Mouse (Mus musculus): ENCODE results near the gene Nanos1.

Nanos1 gene

DNA sequence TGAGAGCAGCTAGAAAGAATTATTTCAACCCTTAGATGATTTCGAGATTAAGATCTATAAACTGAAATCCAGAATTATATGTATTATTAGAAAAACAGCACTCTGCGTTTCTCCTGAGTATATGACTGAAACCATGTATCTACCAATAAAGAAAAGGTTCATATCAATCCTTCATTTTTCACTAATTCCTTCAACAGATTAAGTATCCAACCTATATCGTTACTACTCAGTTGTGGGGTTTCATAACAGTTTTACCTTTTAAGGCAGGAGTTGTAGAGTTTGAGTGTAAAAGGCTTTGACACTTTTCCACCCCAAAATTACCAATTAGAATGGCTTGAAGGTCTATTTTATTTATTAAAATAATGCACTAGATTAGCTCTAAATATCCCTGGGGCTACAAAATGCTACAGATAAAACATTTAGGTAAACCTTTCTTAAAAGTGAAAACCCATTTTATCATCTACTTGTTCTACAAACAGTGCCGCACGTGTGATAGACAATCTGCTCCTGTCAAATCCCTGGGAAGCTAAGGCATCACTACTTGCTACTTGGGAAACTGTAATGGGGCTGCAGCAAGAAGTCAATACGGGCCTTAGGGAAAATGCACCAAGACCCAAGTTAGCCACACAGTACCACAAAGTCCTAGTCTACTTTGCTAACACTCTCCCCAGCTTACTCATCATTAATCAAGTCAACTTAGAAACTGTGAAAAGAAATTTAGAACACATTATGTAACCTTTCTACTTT, 32.6 kb downstream of the Nanos1 start:
- DNase-seq (ENCODE audit: low read depth, low spot score): peak; percentile 35

GRCm38 (mm10) chr19:60789452-60789851, 33.7 kb downstream of the Nanos1 start:
- no peak for DNase-seq (ENCODE audit: low read depth, low spot score)

DNA sequence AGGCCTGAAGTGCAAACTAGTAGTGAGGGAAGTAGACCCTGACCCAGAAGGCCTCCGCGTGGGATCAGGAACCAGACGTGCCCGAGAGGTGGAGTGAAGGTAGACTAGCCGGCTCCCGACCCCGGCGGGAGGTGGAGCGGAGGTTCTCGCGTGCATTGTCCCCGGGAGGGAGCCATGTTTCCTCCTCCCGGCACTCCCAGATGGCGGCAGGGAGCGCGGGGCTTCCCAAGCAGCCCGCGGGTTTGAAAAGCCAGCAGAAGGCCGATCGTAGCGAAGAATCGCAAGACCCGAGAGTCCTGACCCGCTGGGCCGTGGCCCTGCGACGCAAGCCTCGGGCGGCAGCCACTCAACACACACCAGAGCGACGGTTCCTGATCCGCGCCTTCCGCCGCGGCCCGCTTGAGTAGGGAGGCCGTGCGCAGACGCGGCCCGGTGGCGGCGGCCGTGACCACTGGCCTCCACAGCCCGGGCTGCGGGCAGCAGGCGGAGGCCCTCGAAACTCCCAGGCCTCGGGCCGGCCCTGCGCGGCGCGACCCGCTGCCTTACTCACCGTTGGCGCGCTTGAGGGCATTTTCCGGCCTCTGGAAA, 34.2 kb downstream of the Nanos1 start:
- DNase-seq (ENCODE audit: low read depth, low spot score): peak; percentile 72

- DNase-seq (ENCODE audit: low read depth, low spot score): peak; percentile 97
These were observed 34.9 kb downstream of the Nanos1 start, which contains the start of gene Eif3a for GRCm38 (mm10) chr19:60790551-60791161. TSS of gene Eif3a (minus strand) at chr19:60790658.

- DNase-seq (ENCODE audit: low read depth, low spot score): no peak
These were observed 35.4 kb downstream of the Nanos1 start for GRCm38 (mm10) chr19:60791164-60791563.

- DNase-seq (ENCODE audit: low read depth, low spot score): no peak
These were observed 37.5 kb downstream of the Nanos1 start for GRCm38 (mm10) chr19:60793170-60793707.

DNA sequence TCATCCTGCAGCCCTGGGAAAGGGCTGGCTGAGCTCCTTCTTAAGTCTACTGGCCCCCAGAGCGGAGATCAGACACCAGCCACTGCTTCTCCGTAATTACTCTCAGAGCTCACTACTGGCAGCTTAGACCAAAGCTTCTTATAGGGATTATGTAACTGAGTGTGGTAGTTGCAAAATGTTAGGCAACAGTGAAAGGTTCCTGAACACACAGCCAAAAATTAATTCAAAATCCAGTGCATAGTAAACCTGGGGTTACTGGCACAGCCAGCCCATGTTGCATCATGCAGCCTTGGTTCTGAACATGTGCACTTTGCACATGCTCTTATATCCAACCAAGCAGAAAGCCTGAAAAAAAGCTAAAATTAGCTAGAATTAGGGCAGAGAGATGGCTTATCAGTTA, 39.5 kb downstream of the Nanos1 start:
- DNase-seq (ENCODE audit: low read depth, low spot score): no peak

DNA sequence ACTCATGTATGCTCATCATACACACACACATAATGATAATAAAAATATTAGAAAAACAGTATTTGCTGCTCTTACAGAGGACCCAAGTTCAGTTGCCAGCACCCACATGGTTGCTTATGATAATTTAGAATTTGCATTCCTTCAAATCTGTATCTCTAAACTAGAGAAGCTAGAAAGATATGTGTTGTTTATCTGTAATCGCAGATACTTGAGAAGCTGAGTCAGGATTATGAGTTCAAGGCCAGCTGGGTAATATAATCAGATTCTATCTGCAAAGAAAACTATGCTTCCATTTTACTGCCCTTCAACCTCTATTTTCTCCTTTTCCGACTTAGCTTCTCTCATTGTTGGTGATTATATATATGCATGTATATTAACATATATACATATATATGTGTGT, 41.6 kb downstream of the Nanos1 start:
- DNase-seq (ENCODE audit: low read depth, low spot score): no peak

- DNase-seq (ENCODE audit: low read depth, low spot score): no peak
These were observed 44.2 kb downstream of the Nanos1 start for GRCm38 (mm10) chr19:60799867-60800569.

DNA sequence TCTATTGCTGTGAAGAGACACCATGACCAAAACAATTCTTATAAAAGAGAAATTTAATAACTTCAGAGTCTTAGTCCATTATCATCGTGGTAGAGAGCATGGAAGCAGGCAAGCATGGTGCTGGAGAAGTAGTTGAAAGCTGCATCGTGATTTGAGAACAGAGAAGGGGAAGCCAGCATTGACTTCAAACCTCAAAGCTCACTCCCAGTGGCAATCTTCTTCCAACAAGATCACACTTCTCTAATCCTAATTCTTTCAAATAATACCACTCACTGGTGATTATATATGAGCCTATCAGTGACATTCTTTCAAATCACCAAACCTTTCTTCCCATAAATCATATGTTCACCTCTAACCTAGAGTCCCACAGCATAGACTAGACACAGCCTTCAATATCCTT, 49.1 kb downstream of the Nanos1 start:
- no peak for DNase-seq (ENCODE audit: low read depth, low spot score)
